Mouse (Mus musculus): Measurements from ENCODE around the gene Zc2hc1c. TPM values are rescaled to one million over a fixed set of nuclear protein-coding genes. Genes with fewer than 3 reads are reported as not detected.
A peak's percentile ranks its signal among the peaks of the same experiment; 100 is the strongest.

Zc2hc1c gene
- polyA plus RNA-seq, 1 experiment from 2014 or later: 0.12 TPM

- H3K4me3 ChIP-seq: no peak overlapping the region
- H3K27ac ChIP-seq: no peak overlapping the region
- no peak for ATAC-seq
- H3K9ac ChIP-seq: no peak overlapping the region
- peaks cover 53% of the 10 kb centered on the region for H3K36me3 ChIP-seq
- H3K4me2 ChIP-seq: no peak overlapping the region
- no peaks in the 10 kb centered on the region for H3K9me3 ChIP-seq (replicated peaks)
- 78% methylated on average over 7 of the region's 7 CpGs for WGBS (ENCODE audit: insufficient replicate concordance)
- H3K27me3 ChIP-seq (replicated peaks): no peaks in the 10 kb centered on the region
- peaks cover 12% of the 10 kb centered on the region for H3K4me1 ChIP-seq
Measured at GRCm38 (mm10) chr12:85344252-85344651, 55.9 kb downstream of the Zc2hc1c start.

DNA sequence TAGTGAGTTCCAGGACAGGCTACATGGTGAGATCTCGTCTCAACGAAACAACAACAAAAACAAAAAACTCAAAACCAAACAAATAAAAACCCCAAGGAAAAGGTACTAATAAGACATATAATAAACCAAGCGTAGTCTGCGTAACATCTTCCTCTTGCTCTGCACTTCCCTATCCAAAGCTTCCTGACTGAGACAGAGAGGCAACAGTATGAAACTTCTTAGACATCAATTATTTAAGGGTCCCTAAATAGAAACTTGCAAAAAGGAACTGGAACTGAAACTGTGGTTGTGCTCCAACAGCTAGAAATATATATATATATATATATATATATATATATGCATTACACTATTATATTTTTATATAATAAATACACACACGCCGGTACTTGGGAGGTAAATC lies 57.2 kb downstream of the Zc2hc1c start:
- H3K27me3 ChIP-seq (replicated peaks): no peaks in the 10 kb centered on the region
- H3K27ac ChIP-seq: no peak overlapping the region
- peaks cover 2% of the 10 kb centered on the region for H3K4me1 ChIP-seq
- H3K4me3 ChIP-seq: no peak overlapping the region
- whole genome bisulfite sequencing (ENCODE audit: insufficient replicate concordance): 89% methylated on average over 6 of the region's 6 CpGs
- H3K9ac ChIP-seq: no peak overlapping the region
- no peaks in the 10 kb centered on the region for H3K9me3 ChIP-seq (replicated peaks)
- H3K36me3 ChIP-seq: peaks cover 65% of the 10 kb centered on the region
- ATAC-seq: no peak
- no peak overlapping the region for H3K4me2 ChIP-seq

DNA sequence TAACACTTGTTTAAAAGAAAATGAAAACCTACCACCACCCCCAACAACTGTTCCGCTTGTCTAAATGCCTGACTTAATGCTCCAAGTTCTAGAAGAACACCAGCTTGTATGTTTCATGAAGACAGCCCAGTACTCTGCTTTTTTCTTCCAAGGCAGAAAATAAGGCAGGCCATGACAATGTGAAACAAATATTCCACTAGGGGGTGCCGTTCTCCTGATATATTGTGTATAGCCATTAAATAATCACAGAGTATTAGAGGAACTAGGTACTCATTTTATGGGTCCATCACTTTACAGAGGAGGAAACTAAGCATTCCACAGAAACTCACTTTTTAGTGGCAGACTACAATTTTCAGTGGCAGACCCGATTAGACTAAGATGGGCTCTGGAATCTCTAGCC lies 58.0 kb downstream of the Zc2hc1c start:
- peak; percentile 31; the same call in 1 of the 2 replicates for ATAC-seq

DNA sequence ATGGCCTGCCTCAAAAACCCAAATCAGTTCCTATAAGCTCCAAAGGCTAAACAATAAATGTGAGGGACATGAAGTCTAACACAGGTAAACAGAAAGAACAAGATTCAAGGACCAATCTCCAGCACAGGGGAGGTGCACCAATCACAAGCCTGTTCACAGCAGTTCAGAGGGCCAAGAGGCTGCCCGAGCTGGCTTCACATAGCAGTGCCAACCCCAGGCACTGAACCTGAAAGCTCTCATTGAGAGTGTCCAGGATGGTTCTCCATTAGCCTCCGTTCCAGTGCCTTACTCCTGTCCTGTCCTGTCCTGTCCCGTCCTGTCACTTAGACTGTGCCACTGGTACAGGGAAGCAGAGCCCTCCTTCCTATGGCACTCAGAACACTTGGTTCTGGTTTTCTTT lies 58.8 kb downstream of the Zc2hc1c start:
- ATAC-seq: no peak
- no peak overlapping the region for H3K4me3 ChIP-seq
- peaks cover 4% of the 10 kb centered on the region; the same call in 1 of the 2 replicates for H3K4me1 ChIP-seq
- WGBS (ENCODE audit: insufficient replicate concordance): 80% methylated on average over 3 of the region's 3 CpGs
- peaks cover 73% of the 10 kb centered on the region for H3K36me3 ChIP-seq
- H3K4me2 ChIP-seq: no peak overlapping the region
- no peaks in the 10 kb centered on the region for H3K27me3 ChIP-seq (replicated peaks)
- H3K27ac ChIP-seq: peak overlapping the region; percentile 15; the same call in 1 of the 2 replicates
- H3K9me3 ChIP-seq (replicated peaks): no peaks in the 10 kb centered on the region
- no peak overlapping the region for H3K9ac ChIP-seq

More for the DNA sequence above, 58.0 kb downstream of the Zc2hc1c start:
- Histone ChIP-seq H3K9ac (no peak overlapping the region), H3K36me3 (peaks cover 71% of the 10 kb centered on the region), H3K4me1 (peaks cover 4% of the 10 kb centered on the region; the same call in 1 of the 2 replicates), H3K4me3 (no peak overlapping the region), H3K4me2 (no peak overlapping the region), H3K27me3 (replicated peaks) (no peaks in the 10 kb centered on the region), H3K27ac (no peak overlapping the region), H3K9me3 (replicated peaks) (no peaks in the 10 kb centered on the region)
- 51% methylated on average over 3 of the region's 3 CpGs for WGBS (ENCODE audit: insufficient replicate concordance)

GRCm38 (mm10) chr12:85348338-85348737 lies 59.9 kb downstream of the Zc2hc1c start:
- no peak overlapping the region for H3K4me3 ChIP-seq
- no peak for ATAC-seq
- H3K27ac ChIP-seq: 0 out of 2 replicates have a peak overlapping the region, but pooled peaks have one; percentile 25

More at GRCm38 (mm10) chr12:85348338-85348737, 59.9 kb downstream of the Zc2hc1c start:
- H3K36me3 ChIP-seq: peaks cover 75% of the 10 kb centered on the region
- no peaks in the 10 kb centered on the region for H3K27me3 ChIP-seq (replicated peaks)
- no peaks in the 10 kb centered on the region for H3K9me3 ChIP-seq (replicated peaks)
- 65% methylated on average over 6 of the region's 6 CpGs for WGBS (ENCODE audit: insufficient replicate concordance)
- H3K4me2 ChIP-seq: no peak overlapping the region
- H3K9ac ChIP-seq: no peak overlapping the region
- H3K4me1 ChIP-seq: peaks cover 4% of the 10 kb centered on the region; the same call in 1 of the 2 replicates

Small RNAs within 50 kb of the gene (microRNA-seq; reads per million reads assigned to microRNA genes)
- not detected for gene Mir6938

Other genes starting within 250 kb of the Zc2hc1c start
- 3.9 and 4.1 TPM in 2 replicates for gene Prox2, start 177.8 kb upstream of the Zc2hc1c start, polyA plus RNA-seq (2016; fragmentation: Nextera tagmentation; extraction: Ambion mirVana)
- 99.5 and 104 TPM in 2 replicates for gene Dlst, start 177.8 kb upstream of the Zc2hc1c start, polyA plus RNA-seq (2016; fragmentation: Nextera tagmentation; extraction: Ambion mirVana)
- 0.57 and 0.60 TPM in 2 replicates for gene Rps6kl1, start 137.3 kb upstream of the Zc2hc1c start, polyA plus RNA-seq (2016; fragmentation: Nextera tagmentation; extraction: Ambion mirVana)
- gene Pgf, start 110.8 kb upstream of the Zc2hc1c start, polyA plus RNA-seq (2016; fragmentation: Nextera tagmentation; extraction: Ambion mirVana): 0.97 and 1.6 TPM in 2 replicates
- gene Eif2b2, start 69.1 kb upstream of the Zc2hc1c start, polyA plus RNA-seq (2016; fragmentation: Nextera tagmentation; extraction: Ambion mirVana): 53.4 and 60.9 TPM in 2 replicates
- 4.0 and 4.4 TPM in 2 replicates for gene Mlh3, start 18.0 kb upstream of the Zc2hc1c start, polyA plus RNA-seq (2016; fragmentation: Nextera tagmentation; extraction: Ambion mirVana)
- 76.1 and 78.7 TPM in 2 replicates for gene Acyp1, start 153 bp upstream of the Zc2hc1c start, polyA plus RNA-seq (2016; fragmentation: Nextera tagmentation; extraction: Ambion mirVana)
- 11.6 and 12.1 TPM in 2 replicates for gene Nek9, start 50.8 kb downstream of the Zc2hc1c start, polyA plus RNA-seq (2016; fragmentation: Nextera tagmentation; extraction: Ambion mirVana)
- gene Tmed10, start 86.3 kb downstream of the Zc2hc1c start, polyA plus RNA-seq (2016; fragmentation: Nextera tagmentation; extraction: Ambion mirVana): 194 and 195 TPM in 2 replicates
- gene Fos, start 185.3 kb downstream of the Zc2hc1c start, polyA plus RNA-seq (2016; fragmentation: Nextera tagmentation; extraction: Ambion mirVana): 1.4 and 1.5 TPM in 2 replicates

All from liver, embryonic 12.5 days (tissue).